Mouse (Mus musculus): ENCODE results near the gene Uqcrfs1.

DNA sequence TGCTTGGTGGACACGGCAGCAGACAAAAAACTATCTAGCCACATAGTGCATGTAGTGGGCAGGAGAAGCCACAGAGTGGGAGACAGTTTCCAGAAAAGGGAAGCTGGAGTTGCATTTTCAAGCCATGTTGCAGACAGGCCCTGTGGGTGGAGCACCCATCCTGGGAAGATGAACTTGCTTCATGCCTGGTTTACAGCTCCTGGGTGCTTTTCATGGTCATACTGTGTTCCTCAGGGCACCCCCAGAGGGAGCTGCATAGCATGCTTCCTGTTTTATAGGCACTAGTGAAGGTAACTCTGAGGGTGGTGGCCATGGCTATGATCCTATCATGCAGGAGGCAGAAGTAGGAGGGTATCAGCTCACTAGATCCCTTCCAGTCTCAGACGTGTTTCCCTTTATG is 37.4 kb upstream of the Uqcrfs1 start:
- no peak for TF ChIP-seq CTCF (IDR thresholded peaks at IDR 0.05; ENCODE audit: borderline replicate concordance, insufficient read depth, low read length)
- TF ChIP-seq POLR2A (IDR thresholded peaks at IDR 0.05; ENCODE audit: low read depth, low read length): no peak
